In genomic region chr7:43921941-43922340, GRCm38 (mm10) we compare ENCODE assay signal across 51 mouse cellular contexts. TPM values are rescaled to one million over a fixed set of nuclear protein-coding genes. Genes with fewer than 3 reads are reported as not detected.
"Had no signal": no experiment of that assay in that cellular context is flagged by ENCODE, and none has a peak within 500 bp of the region (broad histone marks: within the 10 kb centered on the region; RNA-seq: fewer than 3 reads in every experiment).

No protein-coding gene starts in this region.

- H3K4me3 ChIP-seq: heart, embryonic 10.5 days; heart, embryonic 12.5 days; heart, embryonic 13.5 days; heart, embryonic 15.5 days; hindbrain, embryonic 10.5 days; hindbrain, embryonic 12.5 days; hindbrain, embryonic 13.5 days; hindbrain, embryonic 15.5 days; intestine, embryonic 15.5 days; kidney, embryonic 15.5 days; layer of hippocampus, adult 2 months; left cerebral cortex, adult 2 months had no signal

- H3K27ac ChIP-seq: heart, embryonic 10.5 days; heart, embryonic 13.5 days; heart, embryonic 15.5 days; hindbrain, embryonic 10.5 days; hindbrain, embryonic 12.5 days; hindbrain, embryonic 13.5 days; hindbrain, embryonic 14.5 days; hindbrain, embryonic 15.5 days; hindbrain, postnatal 0 days; intestine, embryonic 15.5 days; kidney, embryonic 15.5 days; kidney, postnatal 0 days; layer of hippocampus, adult 2 months; left cerebral cortex, adult 2 months had no signal

- DNase-seq: heart, postnatal 10 days; heart, postnatal 14 days; heart, postnatal 36 days; heart, postnatal 4 days; kidney, adult 11 months; kidney, adult 18-20 months; kidney, adult 2 months; kidney, adult 8-10 months; kidney, adult 9 months; kidney, postnatal 10 days; kidney, postnatal 14 days; kidney, postnatal 25 days; kidney, postnatal 36 days; kidney, postnatal 4 days; layer of hippocampus, adult 9-11 months; layer of hippocampus, postnatal 36 days had no signal

- H3K36me3 ChIP-seq: heart, embryonic 10.5 days; heart, embryonic 12.5 days; heart, embryonic 13.5 days; heart, embryonic 15.5 days; hindbrain, embryonic 10.5 days; hindbrain, embryonic 12.5 days; hindbrain, embryonic 13.5 days; hindbrain, embryonic 15.5 days; intestine, embryonic 15.5 days; kidney, embryonic 15.5 days had no signal

RNA-seq across cellular contexts. Expression of gene Klk15, which starts 11.6 kb away (rescaled TPM):
- total RNA-seq: heart, postnatal 10 days; heart, postnatal 14 days; heart, postnatal 36 days; heart, postnatal 4 days; hematopoietic stem cell, adult 5-6 weeks; hindbrain, postnatal 0 days; layer of hippocampus, adult 18-20 months; layer of hippocampus, adult 2 months; layer of hippocampus, adult 8-10 months; layer of hippocampus, postnatal 10 days; layer of hippocampus, postnatal 14 days; layer of hippocampus, postnatal 25 days; layer of hippocampus, postnatal 36 days; left cerebral cortex, adult 18-20 months; left cerebral cortex, adult 2 months had no signal
- polyA plus RNA-seq: heart, embryonic 10.5 days; heart, embryonic 11.5 days; heart, embryonic 12.5 days; heart, embryonic 13.5 days; heart, embryonic 14.5 days; heart, embryonic 15.5 days; heart, embryonic 16.5 days; heart, postnatal 0 days; hindbrain, embryonic 10.5 days; hindbrain, embryonic 11.5 days; hindbrain, embryonic 12.5 days; hindbrain, embryonic 13.5 days; hindbrain, embryonic 14.5 days; hindbrain, embryonic 15.5 days; hindbrain, embryonic 16.5 days; hindbrain, postnatal 0 days; inflammation-experienced regulatory T-cells, adult 6 months; intestine, embryonic 14.5 days; intestine, embryonic 15.5 days; intestine, embryonic 16.5 days; intestine, postnatal 0 days; kidney, embryonic 14.5 days; kidney, embryonic 15.5 days; kidney, embryonic 16.5 days; kidney, postnatal 0 days; large intestine, adult 2 months had no signal

RNA-seq across cellular contexts. Expression of gene Klk1b8, which starts 28.5 kb away (rescaled TPM):
- total RNA-seq: heart, postnatal 10 days; heart, postnatal 14 days; heart, postnatal 36 days; heart, postnatal 4 days; hematopoietic stem cell, adult 5-6 weeks; hindbrain, postnatal 0 days; layer of hippocampus, adult 18-20 months; layer of hippocampus, adult 2 months; layer of hippocampus, adult 8-10 months; layer of hippocampus, postnatal 10 days; layer of hippocampus, postnatal 14 days; layer of hippocampus, postnatal 25 days; layer of hippocampus, postnatal 36 days; left cerebral cortex, adult 18-20 months; left cerebral cortex, adult 2 months had no signal
- polyA plus RNA-seq: heart, embryonic 10.5 days; heart, embryonic 11.5 days; heart, embryonic 12.5 days; heart, embryonic 13.5 days; heart, embryonic 14.5 days; heart, embryonic 15.5 days; heart, embryonic 16.5 days; heart, postnatal 0 days; hindbrain, embryonic 10.5 days; hindbrain, embryonic 11.5 days; hindbrain, embryonic 12.5 days; hindbrain, embryonic 13.5 days; hindbrain, embryonic 14.5 days; hindbrain, embryonic 15.5 days; hindbrain, embryonic 16.5 days; inflammation-experienced regulatory T-cells, adult 6 months; intestine, embryonic 14.5 days; intestine, postnatal 0 days; kidney, embryonic 14.5 days; kidney, embryonic 15.5 days; kidney, embryonic 16.5 days; large intestine, adult 2 months had no signal

RNA-seq across cellular contexts. Expression of gene Klk4, which starts 41.0 kb away (rescaled TPM):
- total RNA-seq: heart, postnatal 10 days; heart, postnatal 14 days; heart, postnatal 36 days; heart, postnatal 4 days; hematopoietic stem cell, adult 5-6 weeks; layer of hippocampus, adult 18-20 months; layer of hippocampus, adult 2 months; layer of hippocampus, adult 8-10 months; layer of hippocampus, postnatal 10 days; layer of hippocampus, postnatal 14 days; layer of hippocampus, postnatal 25 days; layer of hippocampus, postnatal 36 days; left cerebral cortex, adult 18-20 months; left cerebral cortex, adult 2 months had no signal
- polyA plus RNA-seq: heart, embryonic 11.5 days; heart, embryonic 13.5 days; heart, embryonic 14.5 days; heart, embryonic 15.5 days; heart, postnatal 0 days; hindbrain, embryonic 11.5 days; inflammation-experienced regulatory T-cells, adult 6 months; intestine, embryonic 14.5 days; intestine, embryonic 15.5 days; intestine, embryonic 16.5 days; intestine, postnatal 0 days; kidney, adult 2 months; kidney, embryonic 16.5 days; kidney, postnatal 0 days; large intestine, adult 2 months had no signal

RNA-seq across cellular contexts. Expression of gene Klk1b1, which starts 44.6 kb away (rescaled TPM):
- total RNA-seq: heart, postnatal 10 days; heart, postnatal 14 days; heart, postnatal 36 days; heart, postnatal 4 days; hematopoietic stem cell, adult 5-6 weeks; hindbrain, postnatal 0 days; layer of hippocampus, adult 18-20 months; layer of hippocampus, adult 2 months; layer of hippocampus, adult 8-10 months; layer of hippocampus, postnatal 10 days; layer of hippocampus, postnatal 14 days; layer of hippocampus, postnatal 25 days; layer of hippocampus, postnatal 36 days; left cerebral cortex, adult 18-20 months; left cerebral cortex, adult 2 months had no signal
- polyA plus RNA-seq: heart, embryonic 10.5 days; heart, embryonic 11.5 days; heart, embryonic 12.5 days; heart, embryonic 13.5 days; heart, embryonic 14.5 days; heart, embryonic 15.5 days; heart, postnatal 0 days; hindbrain, embryonic 10.5 days; hindbrain, embryonic 11.5 days; hindbrain, embryonic 12.5 days; hindbrain, embryonic 13.5 days; hindbrain, embryonic 14.5 days; hindbrain, embryonic 15.5 days; hindbrain, embryonic 16.5 days; hindbrain, postnatal 0 days; inflammation-experienced regulatory T-cells, adult 6 months; intestine, embryonic 14.5 days; intestine, embryonic 15.5 days; intestine, embryonic 16.5 days; intestine, postnatal 0 days; kidney, embryonic 14.5 days; kidney, embryonic 15.5 days; kidney, embryonic 16.5 days; kidney, postnatal 0 days; large intestine, adult 2 months had no signal

RNA-seq across cellular contexts. Expression of gene Klk1b9, which starts 53.9 kb away (rescaled TPM):
- total RNA-seq: heart, postnatal 10 days; heart, postnatal 14 days; heart, postnatal 36 days; heart, postnatal 4 days; hematopoietic stem cell, adult 5-6 weeks; hindbrain, postnatal 0 days; layer of hippocampus, adult 18-20 months; layer of hippocampus, adult 2 months; layer of hippocampus, adult 8-10 months; layer of hippocampus, postnatal 10 days; layer of hippocampus, postnatal 14 days; layer of hippocampus, postnatal 25 days; layer of hippocampus, postnatal 36 days; left cerebral cortex, adult 18-20 months; left cerebral cortex, adult 2 months had no signal
- polyA plus RNA-seq: heart, embryonic 10.5 days; heart, embryonic 11.5 days; heart, embryonic 12.5 days; heart, embryonic 13.5 days; heart, embryonic 14.5 days; heart, embryonic 15.5 days; heart, embryonic 16.5 days; heart, postnatal 0 days; hindbrain, embryonic 10.5 days; hindbrain, embryonic 11.5 days; hindbrain, embryonic 12.5 days; hindbrain, embryonic 13.5 days; hindbrain, embryonic 14.5 days; hindbrain, embryonic 15.5 days; hindbrain, embryonic 16.5 days; hindbrain, postnatal 0 days; intestine, embryonic 14.5 days; intestine, embryonic 15.5 days; intestine, embryonic 16.5 days; intestine, postnatal 0 days; kidney, embryonic 14.5 days; kidney, embryonic 15.5 days; kidney, embryonic 16.5 days; large intestine, adult 2 months had no signal
